Mouse (Mus musculus) olfactory bulb, adult 2 months (tissue): ENCODE results near the gene Cpm.

Experiments
- CTCF ChIP-seq: fragments of 200-500 bp; IDR thresholded peaks from 2 replicates; pipeline ENCODE4 v1.5.1; 2012; ENCODE audit warnings: low read depth, mild to moderate bottlenecking, low read length, moderate library complexity; ENCODE audit not compliant: insufficient read depth
- POLR2A ChIP-seq: fragments of 200-500 bp; IDR thresholded peaks from 2 replicates; pipeline ENCODE4 v1.6.1; 2012; ENCODE audit warnings: mild to moderate bottlenecking, low read depth, low read length, moderate library complexity; ENCODE audit not compliant: insufficient read depth

DNA sequence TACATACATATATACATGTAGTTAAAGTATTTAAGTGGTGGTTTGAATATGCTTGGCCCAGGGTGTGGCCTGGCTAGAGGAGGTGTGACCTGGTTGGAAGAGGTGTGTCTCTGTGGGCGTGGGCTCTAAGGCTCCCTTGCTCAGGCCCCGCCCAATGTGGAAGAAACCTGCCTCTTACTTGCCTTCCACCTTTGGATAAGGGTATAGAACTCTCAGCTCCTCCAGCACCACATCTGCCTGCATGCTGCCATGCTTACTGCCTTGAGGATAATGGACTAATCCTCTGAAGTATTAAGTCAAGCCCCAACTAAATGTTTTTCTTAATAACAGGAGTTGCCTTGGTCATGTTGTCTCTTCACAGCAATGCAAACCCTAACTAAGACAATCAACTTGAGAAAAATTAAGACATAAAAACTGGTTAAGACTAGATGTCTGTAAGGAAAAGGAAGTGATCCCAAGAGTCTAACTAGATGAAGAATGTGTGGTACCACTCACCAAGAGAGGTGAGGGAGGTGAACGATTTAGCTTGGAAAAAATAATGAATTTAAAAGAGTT, 68.3 kb downstream of the Cpm start:
- TF ChIP-seq POLR2A (no peak), CTCF (no peak)
